Mouse (Mus musculus): ENCODE measurements at regions not wholly inside any gene's neighbourhood (a gene's known extent, or its start where the extent isn't known, plus 50 kb on each side); places are given as distances from the start of the nearest gene placed in this dataset.

- Histone ChIP-seq H3K4me3 (no peak overlapping the region), H3K9ac (no peak overlapping the region), H3K9me3 (replicated peaks) (no peaks in the 10 kb centered on the region), H3K4me2 (no peak overlapping the region), H3K36me3 (no peaks in the 10 kb centered on the region), H3K4me1 (replicated peaks) (no peaks in the 10 kb centered on the region), H3K27ac (no peak overlapping the region), H3K27me3 (no peaks in the 10 kb centered on the region)
- ATAC-seq (replicated peaks; ENCODE audit: insufficient number of reproducible peaks, insufficient read depth, low FRiP score, low read depth) = no peak
Measured at GRCm38 (mm10) chr13:33721851-33722250, 60.6 kb downstream of the Serpinb6d start.

- H3K4me3 ChIP-seq = peak overlapping the region; percentile 29
- no peaks in the 10 kb centered on the region for H3K4me1 ChIP-seq (replicated peaks)
- no peaks in the 10 kb centered on the region for H3K9me3 ChIP-seq (replicated peaks)
- no peak overlapping the region for H3K27ac ChIP-seq
- WGBS = 38% methylated on average over 18 of the region's 18 CpGs
- H3K27me3 ChIP-seq = no peaks in the 10 kb centered on the region
- peak overlapping the region; percentile 48 for H3K4me2 ChIP-seq
- H3K36me3 ChIP-seq = no peaks in the 10 kb centered on the region
- ATAC-seq (replicated peaks; ENCODE audit: insufficient number of reproducible peaks, insufficient read depth, low FRiP score, low read depth) = 0 out of 2 replicates have a peak, but pooled peaks have one; percentile 39
- no peak overlapping the region for H3K9ac ChIP-seq
Measured at GRCm38 (mm10) chr13:33762293-33763125, 80.7 kb downstream of the Serpinb6e start.

- Histone ChIP-seq H3K4me3 (no peak overlapping the region), H3K9me3 (replicated peaks) (no peaks in the 10 kb centered on the region), H3K27me3 (no peaks in the 10 kb centered on the region), H3K4me1 (replicated peaks) (no peaks in the 10 kb centered on the region), H3K36me3 (no peaks in the 10 kb centered on the region), H3K9ac (no peak overlapping the region), H3K27ac (no peak overlapping the region), H3K4me2 (no peak overlapping the region)
- no peak for ATAC-seq (replicated peaks; ENCODE audit: insufficient number of reproducible peaks, insufficient read depth, low FRiP score, low read depth)
- whole genome bisulfite sequencing = 76% methylated on average over 14 of the region's 14 CpGs
Measured at GRCm38 (mm10) chr13:33763295-33763916, 79.8 kb downstream of the Serpinb6e start.
